Mouse (Mus musculus): ENCODE data around the gene Ttc27. TPM values are rescaled to one million over a fixed set of nuclear protein-coding genes. Genes with fewer than 3 reads are reported as not detected.

The Ttc27 gene
- polyA plus RNA-seq (2015; fragmentation: Nextera tagmentation; extraction: Ambion mirVana), result 20.9 and 21.3 TPM in 2 replicates

GRCm38 (mm10) chr17:74717618-74718151 lies at the start of gene Ttc27:
Gene Ttc27 (plus strand): TSS chr17:74717732.
- no peak for TF ChIP-seq CTCF (IDR thresholded peaks at IDR 0.05; ENCODE audit: low read depth)
- peaks cover 6% of the 10 kb centered on the region; the same call in 1 of the 2 replicates for H3K36me3 ChIP-seq (ENCODE audit: insufficient read depth, low read length)
- no peaks in the 10 kb centered on the region for H3K27me3 ChIP-seq (ENCODE audit: insufficient read depth, low read length)
- peak within 1 kb of the TSS; percentile 63 for H3K27ac ChIP-seq
- peaks cover 4% of the 10 kb centered on the region; the same call in 1 of the 2 replicates for H3K4me1 ChIP-seq (replicated peaks; ENCODE audit: insufficient read depth, low read length)
- peak within 1 kb of the TSS; percentile 93 for H3K4me2 ChIP-seq (ENCODE audit: low read length)
- DNase-seq (ENCODE audit: low spot score), result peak; percentile 98
- H3K9ac ChIP-seq (ENCODE audit: low read depth, low read length), result peak within 1 kb of the TSS; percentile 79
- 1% methylated on average over 31 of the region's 31 CpGs for WGBS
- peak; percentile 87 for ATAC-seq (replicated peaks; ENCODE audit: low FRiP score, low read depth)
- no peaks in the 10 kb centered on the region for H3K9me3 ChIP-seq (replicated peaks; ENCODE audit: low read length)
- peak within 1 kb of the TSS; percentile 78 for H3K4me3 ChIP-seq (replicated peaks; ENCODE audit: low read depth, low read length)

GRCm38 (mm10) chr17:74668010-74668409 lies 49.5 kb upstream of the Ttc27 start:
- Histone ChIP-seq H3K9ac (ENCODE audit: low read depth, low read length) (no peak overlapping the region), H3K27me3 (ENCODE audit: insufficient read depth, low read length) (no peaks in the 10 kb centered on the region), H3K4me3 (replicated peaks; ENCODE audit: low read depth, low read length) (no peak overlapping the region), H3K4me1 (replicated peaks; ENCODE audit: insufficient read depth, low read length) (no peaks in the 10 kb centered on the region), H3K9me3 (replicated peaks; ENCODE audit: low read length) (no peaks in the 10 kb centered on the region), H3K27ac (no peak overlapping the region), H3K36me3 (ENCODE audit: insufficient read depth, low read length) (peaks cover 29% of the 10 kb centered on the region), H3K4me2 (ENCODE audit: low read length) (no peak overlapping the region)
- DNase-seq (ENCODE audit: low spot score) (no peak), ATAC-seq (replicated peaks; ENCODE audit: low FRiP score, low read depth) (no peak)
- no peak for TF ChIP-seq CTCF (IDR thresholded peaks at IDR 0.05; ENCODE audit: low read depth)
- 88% methylated on average over 1 of the region's 1 CpGs for WGBS

- ATAC-seq (replicated peaks; ENCODE audit: low FRiP score, low read depth), result no peak
Measured at GRCm38 (mm10) chr17:74670031-74670430, 47.5 kb upstream of the Ttc27 start.

GRCm38 (mm10) chr17:74672446-74672845 lies 45.1 kb upstream of the Ttc27 start:
- no peak overlapping the region for H3K9ac ChIP-seq (ENCODE audit: low read depth, low read length)
- DNase-seq (ENCODE audit: low spot score) (no peak), ATAC-seq (replicated peaks; ENCODE audit: low FRiP score, low read depth) (no peak)
- H3K36me3 ChIP-seq (ENCODE audit: insufficient read depth, low read length), result peaks cover 22% of the 10 kb centered on the region
- no peaks in the 10 kb centered on the region for H3K9me3 ChIP-seq (replicated peaks; ENCODE audit: low read length)
- H3K4me1 ChIP-seq (replicated peaks; ENCODE audit: insufficient read depth, low read length), result no peaks in the 10 kb centered on the region
- TF ChIP-seq CTCF (IDR thresholded peaks at IDR 0.05; ENCODE audit: low read depth), result no peak
- H3K4me3 ChIP-seq (replicated peaks; ENCODE audit: low read depth, low read length), result no peak overlapping the region
- no peaks in the 10 kb centered on the region for H3K27me3 ChIP-seq (ENCODE audit: insufficient read depth, low read length)
- H3K4me2 ChIP-seq (ENCODE audit: low read length), result no peak overlapping the region
- no peak overlapping the region for H3K27ac ChIP-seq
- 84% methylated on average over 4 of the region's 4 CpGs for WGBS

More at GRCm38 (mm10) chr17:74670031-74670430, 47.5 kb upstream of the Ttc27 start:
- Histone ChIP-seq H3K4me2 (ENCODE audit: low read length) (no peak overlapping the region), H3K4me1 (replicated peaks; ENCODE audit: insufficient read depth, low read length) (no peaks in the 10 kb centered on the region), H3K36me3 (ENCODE audit: insufficient read depth, low read length) (peaks cover 23% of the 10 kb centered on the region), H3K4me3 (replicated peaks; ENCODE audit: low read depth, low read length) (no peak overlapping the region), H3K9ac (ENCODE audit: low read depth, low read length) (no peak overlapping the region), H3K9me3 (replicated peaks; ENCODE audit: low read length) (no peaks in the 10 kb centered on the region), H3K27ac (no peak overlapping the region), H3K27me3 (ENCODE audit: insufficient read depth, low read length) (no peaks in the 10 kb centered on the region)
- TF ChIP-seq CTCF (IDR thresholded peaks at IDR 0.05; ENCODE audit: low read depth), result no peak
- 93% methylated on average over 13 of the region's 13 CpGs for WGBS
- DNase-seq (ENCODE audit: low spot score), result no peak

GRCm38 (mm10) chr17:74673251-74673650 lies 44.3 kb upstream of the Ttc27 start:
- ATAC-seq (replicated peaks; ENCODE audit: low FRiP score, low read depth), result no peak
- H3K36me3 ChIP-seq (ENCODE audit: insufficient read depth, low read length), result peaks cover 27% of the 10 kb centered on the region
- H3K9me3 ChIP-seq (replicated peaks; ENCODE audit: low read length), result no peaks in the 10 kb centered on the region

GRCm38 (mm10) chr17:74678061-74678460 lies 39.5 kb upstream of the Ttc27 start:
- Histone ChIP-seq H3K4me3 (replicated peaks; ENCODE audit: low read depth, low read length) (no peak overlapping the region), H3K9ac (ENCODE audit: low read depth, low read length) (no peak overlapping the region), H3K27me3 (ENCODE audit: insufficient read depth, low read length) (no peaks in the 10 kb centered on the region), H3K27ac (no peak overlapping the region), H3K36me3 (ENCODE audit: insufficient read depth, low read length) (peaks cover 22% of the 10 kb centered on the region), H3K9me3 (replicated peaks; ENCODE audit: low read length) (no peaks in the 10 kb centered on the region; the same call in 1 of the 2 replicates), H3K4me2 (ENCODE audit: low read length) (no peak overlapping the region), H3K4me1 (replicated peaks; ENCODE audit: insufficient read depth, low read length) (no peaks in the 10 kb centered on the region)
- DNase-seq (ENCODE audit: low spot score), result no peak
- WGBS, result 91% methylated on average over 8 of the region's 8 CpGs
- no peak for TF ChIP-seq CTCF (IDR thresholded peaks at IDR 0.05; ENCODE audit: low read depth)
- no peak for ATAC-seq (replicated peaks; ENCODE audit: low FRiP score, low read depth)

More at GRCm38 (mm10) chr17:74673251-74673650, 44.3 kb upstream of the Ttc27 start:
- Histone ChIP-seq H3K4me2 (ENCODE audit: low read length) (no peak overlapping the region), H3K4me3 (replicated peaks; ENCODE audit: low read depth, low read length) (no peak overlapping the region), H3K27ac (no peak overlapping the region), H3K4me1 (replicated peaks; ENCODE audit: insufficient read depth, low read length) (no peaks in the 10 kb centered on the region), H3K9ac (ENCODE audit: low read depth, low read length) (no peak overlapping the region), H3K27me3 (ENCODE audit: insufficient read depth, low read length) (no peaks in the 10 kb centered on the region)
- peak; percentile 67 for DNase-seq (ENCODE audit: low spot score)
- peak; percentile 83 for TF ChIP-seq CTCF (IDR thresholded peaks at IDR 0.05; ENCODE audit: low read depth)
